Mouse (Mus musculus): ENCODE data around the gene Cmtm7.

- TF ChIP-seq CTCF (IDR thresholded peaks at IDR 0.05; ENCODE audit: control insufficient read depth, insufficient read depth, insufficient read length) (no peak), USF1 (IDR thresholded peaks at IDR 0.05; ENCODE audit: low read depth) (no peak), MYOG (IDR thresholded peaks at IDR 0.05; ENCODE audit: control insufficient read depth, extremely low read depth, insufficient read length) (no peak), MAX (IDR thresholded peaks at IDR 0.05) (no peak), MYOD1 (IDR thresholded peaks at IDR 0.05; ENCODE audit: control insufficient read depth, insufficient read length, low read depth) (no peak)
Measured at GRCm38 (mm10) chr9:114793764-114794295, 12.2 kb upstream of the Cmtm7 start.

All from C2C12 (cell line).